Mouse (Mus musculus) 416B (cell line): ENCODE measurements at regions not wholly inside any gene's neighbourhood (a gene's known extent, or its start where the extent isn't known, plus 50 kb on each side); places are given as distances from the start of the nearest gene placed in this dataset.

ENCODE experiments used
- DNase-seq: peaks from one replicate; pipeline ENCODE4 v3.0.0; 2011; ENCODE audit warnings: low read depth

DNA sequence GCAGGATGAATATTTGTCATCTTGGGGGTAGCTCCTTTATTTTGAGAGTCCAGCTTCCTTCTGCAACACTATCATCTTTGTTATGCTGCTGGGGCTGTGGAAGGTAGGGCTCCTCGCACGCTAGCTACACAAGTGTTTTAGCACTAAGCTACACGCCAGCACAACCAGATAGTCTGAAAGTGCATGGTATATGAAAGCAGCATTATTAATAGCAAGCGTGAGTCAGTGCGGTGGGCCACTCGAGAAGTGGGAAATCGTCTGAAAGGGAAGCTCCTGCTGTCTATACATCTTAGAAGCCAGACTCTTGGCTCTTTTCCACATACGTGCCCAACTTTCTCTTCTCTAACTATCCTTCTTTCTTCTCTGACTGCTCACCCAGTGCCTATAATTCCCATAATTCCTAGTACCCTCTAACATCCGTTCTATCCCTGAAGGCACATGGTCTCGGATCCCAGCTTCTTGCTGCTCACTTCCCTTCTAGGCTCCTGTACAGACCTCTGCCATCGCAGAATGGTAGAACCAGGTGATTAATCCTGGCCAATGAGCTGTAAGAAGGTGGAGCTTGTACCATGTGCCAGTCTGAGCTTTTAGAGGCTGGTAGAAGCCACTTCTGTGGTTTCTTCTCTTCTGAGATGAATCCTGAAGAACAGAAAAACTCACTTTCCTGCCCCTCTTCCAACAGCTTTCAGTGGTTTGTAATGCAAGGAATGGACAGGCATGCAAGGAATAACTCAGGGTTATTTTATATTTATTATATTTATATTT lies 55.5 kb downstream of the E030025P04Rik start:
- no peak for DNase-seq

DNA sequence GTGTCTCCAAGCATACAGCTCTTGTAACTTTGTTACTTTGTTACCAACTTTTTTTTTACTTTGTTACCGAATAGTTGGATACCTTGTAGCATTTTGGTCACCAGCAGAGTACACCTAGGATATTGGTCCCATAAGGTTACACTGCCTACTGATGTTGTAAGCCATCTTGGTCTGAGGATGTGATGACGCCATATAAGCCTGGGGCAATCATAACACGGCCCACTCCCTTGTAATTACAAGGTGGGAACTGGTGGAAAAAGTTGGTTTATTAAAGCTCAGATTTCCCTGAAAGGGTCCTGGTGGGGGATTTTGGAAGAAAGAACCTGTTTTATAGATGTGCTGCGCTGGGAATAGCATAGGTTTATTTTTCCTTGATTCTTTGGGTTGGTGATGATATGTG lies 62.2 kb downstream of the E030025P04Rik start:
- no peak for DNase-seq

DNA sequence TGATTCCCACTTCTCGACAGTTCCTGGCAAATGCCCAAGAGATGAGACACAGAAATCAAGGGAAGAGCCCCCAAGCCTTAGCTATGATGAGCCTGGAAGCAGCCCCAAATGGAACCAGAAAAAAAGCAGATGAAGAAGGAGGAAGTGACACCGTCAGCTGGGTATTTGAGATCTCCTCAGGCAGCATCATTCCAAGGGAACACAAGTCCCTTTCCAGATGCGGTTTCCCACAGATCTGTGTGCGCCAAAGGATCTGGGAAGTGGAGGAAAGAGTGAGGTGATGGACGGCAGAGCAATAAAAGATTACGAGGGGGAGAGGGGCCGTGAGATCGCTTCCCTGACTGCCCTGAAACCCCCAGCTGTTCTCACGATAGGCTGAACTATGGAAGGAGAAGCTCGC lies 62.7 kb downstream of the E030025P04Rik start:
- DNase-seq, result no peak

DNA sequence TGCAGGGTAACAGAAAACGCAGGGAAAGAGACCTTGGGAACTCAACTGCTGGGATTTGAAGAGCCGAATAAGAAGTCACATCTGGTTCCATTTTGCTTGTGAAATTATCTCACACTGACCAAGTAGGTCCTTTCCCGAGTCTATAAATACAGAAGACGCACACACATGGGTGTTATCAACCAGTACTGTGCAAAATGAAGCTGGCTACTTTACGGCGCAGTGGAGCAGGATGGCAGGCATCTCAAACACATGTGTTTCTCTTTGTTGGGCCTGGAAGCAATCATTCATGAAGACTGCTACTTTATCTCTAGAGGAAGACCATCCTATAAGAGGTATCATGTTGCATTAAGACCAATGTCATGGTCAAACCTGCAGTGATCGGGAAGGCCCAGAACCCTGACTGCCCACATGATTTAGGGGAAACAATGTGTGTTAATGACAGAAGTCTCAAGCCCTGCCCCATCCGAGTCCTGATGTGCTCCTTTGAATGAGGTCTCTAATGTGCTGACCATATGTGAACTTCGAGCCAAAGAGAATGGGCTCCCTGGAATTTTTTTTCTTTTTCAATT lies 63.2 kb downstream of the E030025P04Rik start:
- no peak for DNase-seq

DNA sequence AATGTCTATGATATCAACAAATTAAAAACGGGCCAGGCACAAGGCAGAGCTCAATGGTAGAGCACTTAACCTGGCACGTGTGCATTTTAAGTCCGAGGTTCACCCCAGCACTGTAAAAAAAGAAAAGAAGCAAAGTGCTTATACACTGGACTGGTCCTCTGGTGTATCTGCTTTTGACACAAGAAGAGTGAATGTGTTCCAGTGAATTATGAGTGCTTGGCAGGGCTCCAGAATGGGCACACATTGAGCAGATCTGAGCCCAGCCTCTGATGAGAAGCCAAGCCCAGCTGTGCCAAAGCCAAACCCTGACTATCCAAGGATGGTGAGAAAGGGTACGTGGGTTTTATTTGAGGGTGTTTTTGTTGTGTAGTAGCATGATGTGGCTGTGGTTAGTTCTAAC lies 64.7 kb downstream of the E030025P04Rik start:
- DNase-seq, result no peak

DNA sequence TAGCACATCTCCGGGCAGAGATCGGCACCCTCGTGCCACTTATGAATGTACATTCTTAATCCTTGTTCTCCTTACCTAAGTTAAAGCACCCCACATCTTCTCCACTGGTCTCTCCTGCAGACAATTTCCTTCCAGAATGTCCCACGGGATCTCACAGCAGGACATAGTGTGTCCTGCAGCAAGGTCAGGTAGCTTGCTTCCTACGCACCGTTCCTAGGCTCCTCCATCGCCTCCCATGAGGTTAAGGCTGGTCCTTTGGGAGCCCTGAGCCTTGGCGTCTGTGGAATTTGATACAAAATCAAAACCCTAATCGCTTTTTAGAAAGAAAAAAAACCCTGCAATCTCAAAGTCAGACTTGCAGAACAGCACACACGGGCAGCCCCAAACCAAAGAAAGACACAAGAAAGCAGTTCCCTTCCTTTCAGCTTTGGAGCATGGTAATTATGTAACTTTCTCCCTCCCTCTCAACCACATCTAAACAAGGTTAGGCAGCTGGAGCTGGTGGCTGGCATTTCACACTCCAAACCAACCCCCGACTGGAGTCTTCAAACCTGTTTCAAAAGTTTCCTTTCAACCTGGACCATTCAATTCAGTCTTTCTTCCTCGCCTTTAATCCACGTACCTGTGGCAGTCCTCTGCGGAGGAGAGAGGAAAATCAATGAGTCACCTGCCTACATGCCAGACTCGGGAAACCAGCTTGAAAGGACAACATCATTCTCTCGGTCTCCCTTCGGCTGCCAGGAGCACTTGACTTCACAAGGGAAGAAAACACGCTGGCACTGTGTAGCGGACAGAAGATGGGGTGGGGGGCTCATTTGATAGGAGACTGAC lies 67.4 kb downstream of the E030025P04Rik start:
- no peak for DNase-seq

DNA sequence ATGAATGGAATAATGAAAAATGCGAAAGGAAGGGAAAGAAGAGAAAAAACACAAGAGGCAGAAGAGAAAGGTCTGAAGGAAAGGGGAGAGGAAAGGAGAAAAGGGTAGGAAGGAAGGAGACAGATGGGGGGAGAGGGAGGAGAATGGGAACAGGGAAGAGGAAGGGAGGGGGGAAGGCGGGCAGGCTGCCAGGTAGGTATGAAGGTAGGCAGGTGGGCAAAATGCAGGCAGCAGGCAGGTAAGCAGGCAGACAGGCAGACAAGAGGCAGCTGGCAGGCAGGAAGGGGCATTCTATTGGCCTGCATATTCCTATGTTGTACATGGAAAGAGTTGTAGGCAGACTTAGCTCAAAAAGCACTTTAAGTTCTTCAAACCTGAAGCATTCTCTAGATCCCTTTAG lies 72.8 kb downstream of the E030025P04Rik start:
- DNase-seq, result no peak

DNA sequence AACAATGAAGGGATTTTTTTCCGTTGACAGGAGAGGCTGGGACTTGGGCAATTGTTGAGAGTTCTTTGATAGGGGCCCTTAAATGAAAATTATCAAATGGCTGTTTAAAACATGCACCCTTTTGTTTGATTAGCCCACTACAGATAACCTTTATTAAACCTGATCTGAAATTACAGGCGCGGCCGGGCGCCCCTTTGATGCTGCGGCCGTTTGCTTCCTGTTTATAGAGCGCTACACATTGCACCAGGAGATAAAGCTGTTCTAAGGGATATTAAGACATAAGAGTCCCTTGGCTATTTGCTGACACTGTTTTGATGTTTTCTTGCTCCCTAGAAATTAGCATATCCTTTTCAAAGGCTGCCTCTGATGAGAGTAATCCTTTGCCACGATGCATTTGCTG lies 73.8 kb downstream of the E030025P04Rik start:
- DNase-seq, result no peak

DNA sequence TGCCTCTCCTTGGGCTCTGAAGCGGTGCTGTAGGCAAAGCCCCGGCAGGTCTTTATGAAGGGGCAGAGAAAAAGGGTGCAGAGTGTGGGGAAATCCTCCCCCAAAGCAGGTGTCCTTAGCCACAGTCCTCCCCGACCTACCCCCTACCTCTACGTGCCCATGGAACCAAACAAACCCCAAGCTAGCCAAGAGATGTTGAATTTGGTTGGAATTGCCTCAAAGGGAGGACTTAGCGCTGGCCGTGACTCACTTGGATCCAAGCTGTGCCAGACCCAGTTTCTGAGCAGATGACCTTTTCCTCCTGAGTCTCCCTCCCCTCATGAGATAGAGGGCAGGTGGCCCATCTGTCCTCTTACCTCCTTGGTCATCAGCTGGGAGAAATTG lies 74.9 kb downstream of the E030025P04Rik start:
- no peak for DNase-seq

DNA sequence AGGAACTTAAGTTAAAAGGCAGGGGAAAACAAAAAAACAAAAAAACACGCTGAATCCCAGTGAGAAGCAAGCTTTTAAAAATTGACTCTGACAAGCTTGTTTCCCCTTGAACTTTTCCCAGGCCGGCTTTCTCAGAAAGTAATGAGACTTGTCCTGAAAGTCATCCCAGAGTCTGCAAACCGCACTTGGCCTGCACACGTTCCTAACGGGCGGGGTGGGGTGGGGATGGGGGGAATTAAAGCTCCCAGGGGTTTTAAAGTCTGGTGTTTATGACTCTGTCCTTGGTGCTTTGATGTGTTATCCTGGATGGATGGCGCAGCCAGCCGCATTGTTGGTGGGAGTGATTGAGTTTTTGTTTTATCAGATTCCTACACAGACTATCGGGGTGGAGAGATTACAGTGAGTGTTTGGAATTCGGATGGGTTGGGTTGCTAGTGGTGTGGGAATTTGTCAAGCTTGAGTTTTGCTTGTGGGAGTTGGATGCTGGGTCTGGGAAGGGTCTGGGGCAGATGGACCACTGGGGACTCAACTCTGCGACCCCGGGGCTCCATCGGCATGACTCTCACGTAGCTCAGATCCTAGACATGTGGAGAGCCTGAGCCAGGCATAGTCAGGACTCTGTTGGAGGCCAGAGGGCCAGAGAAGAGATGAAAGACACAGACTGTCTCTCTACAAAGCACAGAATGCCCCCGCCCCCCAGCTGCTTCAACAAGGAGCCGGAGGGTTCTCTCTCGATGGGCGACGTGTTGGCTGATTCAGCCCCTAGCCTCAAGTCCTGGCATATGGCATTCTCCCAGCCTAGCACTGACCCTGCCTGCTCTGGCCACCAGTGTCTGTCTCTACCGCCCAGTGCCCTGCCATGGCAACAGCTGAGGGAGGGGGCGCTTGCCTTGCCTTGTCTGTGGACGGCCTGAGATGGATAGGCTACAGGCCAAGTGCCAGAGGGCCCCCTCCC lies 75.5 kb downstream of the E030025P04Rik start:
- no peak for DNase-seq

DNA sequence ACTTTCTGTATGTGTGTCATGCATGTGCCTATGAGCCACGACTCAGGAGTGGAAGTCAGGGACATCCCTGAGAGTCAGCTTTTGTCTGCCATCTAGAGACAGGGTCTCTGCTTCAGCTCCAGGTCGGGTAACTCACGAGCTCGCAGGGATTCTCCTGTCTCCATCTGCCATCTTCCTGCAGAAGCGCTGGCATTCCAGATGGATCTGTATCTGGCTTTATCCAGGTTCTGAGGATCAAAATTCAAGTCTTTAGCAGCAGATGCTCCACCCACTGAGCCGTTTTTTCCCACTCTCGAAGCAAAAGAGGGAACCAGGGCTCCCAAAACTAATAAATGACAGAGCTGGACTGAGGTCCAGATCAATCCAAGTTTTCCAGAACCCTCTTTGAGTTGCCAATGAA lies 76.4 kb downstream of the E030025P04Rik start:
- no peak for DNase-seq

DNA sequence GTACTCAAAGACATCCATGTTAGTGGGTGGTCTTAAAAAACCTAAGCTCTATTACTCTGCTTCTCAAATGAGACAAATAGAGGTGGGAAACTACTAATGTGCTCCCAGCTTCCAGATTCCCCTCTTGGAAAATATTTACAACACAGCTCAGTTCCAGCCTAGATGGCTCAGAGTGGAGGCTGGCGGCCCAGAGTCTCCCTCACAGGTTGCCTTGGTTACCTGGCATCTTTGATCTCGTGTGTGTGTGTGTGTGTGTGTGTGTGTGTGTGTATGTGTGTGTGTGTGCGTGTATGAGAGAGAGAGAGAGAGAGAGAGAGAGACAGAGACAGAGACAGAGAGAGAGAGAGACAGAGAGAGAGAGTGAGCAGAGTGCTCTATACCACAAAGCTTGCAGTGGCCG lies 82.2 kb downstream of the E030025P04Rik start:
- DNase-seq, result no peak

DNA sequence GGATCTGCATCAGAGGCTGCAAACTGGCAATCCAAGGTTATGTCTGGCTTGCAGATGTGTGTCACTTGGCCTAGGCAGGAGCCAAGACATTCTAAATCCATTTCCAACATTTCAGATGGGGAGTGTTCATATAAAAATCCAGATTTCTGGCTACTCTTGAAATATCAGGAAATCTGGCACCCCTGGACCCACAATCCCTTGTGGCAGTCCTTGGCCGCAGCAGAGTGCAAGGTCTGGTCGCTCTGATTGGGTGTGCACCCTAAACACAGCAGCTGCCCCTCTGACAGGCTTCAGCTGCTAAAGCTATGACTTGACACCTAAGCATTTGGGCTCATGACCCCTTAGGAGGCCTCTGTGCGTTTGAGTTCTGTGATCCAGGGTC lies 83.7 kb downstream of the E030025P04Rik start:
- DNase-seq, result no peak

DNA sequence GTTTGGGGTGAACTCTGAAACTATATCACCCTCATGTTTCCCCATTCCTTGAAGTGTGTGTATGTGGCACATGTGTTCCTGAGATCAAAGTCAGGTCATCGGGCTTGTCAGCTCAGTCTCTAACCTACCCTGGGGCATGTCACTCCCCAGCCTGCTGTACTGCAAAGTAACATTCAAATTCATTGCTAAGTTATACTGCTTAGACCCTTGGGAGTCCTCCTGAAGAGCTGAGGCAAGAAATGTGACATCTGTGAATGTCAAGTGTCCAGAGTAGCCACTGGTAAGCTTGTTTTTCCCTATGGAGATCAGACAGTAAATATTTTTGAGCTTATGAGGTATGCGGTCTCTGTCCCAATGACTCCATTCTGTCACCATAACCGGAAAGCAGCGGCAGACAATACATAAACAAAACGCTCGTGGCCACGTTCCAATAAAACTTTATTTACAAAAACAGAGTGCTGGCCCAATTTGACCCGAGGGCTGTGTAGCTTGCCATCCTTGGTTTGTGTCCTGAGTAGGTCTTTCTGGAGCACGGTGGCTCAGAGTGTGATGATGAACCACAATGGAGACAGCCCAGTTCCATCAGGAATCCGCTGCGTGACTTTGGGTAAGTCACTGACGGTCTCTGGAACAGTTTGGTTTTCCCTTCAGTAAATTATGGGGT lies 84.2 kb downstream of the E030025P04Rik start:
- no peak for DNase-seq

DNA sequence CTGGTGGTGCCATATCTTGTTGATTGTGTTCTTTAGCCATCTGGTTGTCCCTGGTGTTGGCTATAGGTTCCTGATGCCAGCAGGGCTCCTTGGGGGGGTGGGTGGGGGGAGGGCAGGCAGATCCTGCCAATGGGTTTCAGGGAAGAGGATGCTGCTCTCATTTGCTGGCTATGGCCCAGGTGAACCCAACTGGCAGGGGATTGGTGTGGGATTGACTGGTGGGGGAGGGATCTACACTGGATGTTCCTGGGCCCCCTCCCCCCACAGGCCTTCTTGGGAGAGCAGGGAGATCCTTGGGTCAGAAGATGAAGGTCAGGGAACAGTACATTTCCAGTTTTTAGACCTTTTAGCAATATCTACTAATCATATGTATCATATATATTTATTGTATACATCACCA lies 86.1 kb downstream of the E030025P04Rik start:
- DNase-seq, result no peak

DNA sequence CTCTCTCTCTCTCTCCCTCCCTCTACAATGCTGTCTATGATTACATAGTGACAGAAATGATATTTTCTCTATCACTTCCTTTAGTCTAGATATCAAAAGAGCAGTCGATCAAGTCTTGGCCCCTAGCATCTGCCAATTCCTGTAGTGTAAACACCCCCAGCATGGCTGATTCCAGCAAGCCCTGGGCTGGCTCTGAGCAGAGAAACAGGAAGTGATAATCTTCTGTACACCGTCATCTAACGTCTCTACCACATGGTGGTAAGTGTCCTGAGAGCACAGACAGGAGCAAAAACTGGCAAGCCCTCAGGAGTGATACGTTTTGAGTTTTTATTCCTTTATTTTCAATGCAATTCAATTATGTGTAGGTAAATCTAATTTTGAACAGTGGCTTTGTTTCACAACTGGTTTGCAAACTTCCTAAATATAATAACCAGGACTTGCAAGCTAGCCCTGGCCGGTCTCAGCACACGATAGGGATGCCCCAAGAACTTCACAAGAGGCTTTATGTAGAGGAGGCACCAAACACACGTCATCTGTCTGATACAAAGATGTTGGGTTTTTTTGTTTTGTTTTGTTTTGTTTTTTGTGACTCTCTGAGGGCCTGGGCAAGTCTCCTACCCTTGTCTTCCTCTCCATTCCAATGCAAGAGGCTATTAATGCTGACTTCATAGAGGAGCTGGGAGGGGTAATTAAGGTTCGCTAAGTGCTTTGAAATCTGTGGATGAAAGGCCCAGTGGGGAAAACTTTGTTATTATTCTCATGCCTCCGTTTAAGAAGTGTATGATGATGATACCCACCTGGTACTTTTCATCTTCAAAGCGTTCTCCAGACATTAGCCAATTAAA lies 95.7 kb downstream of the E030025P04Rik start:
- DNase-seq, result no peak

DNA sequence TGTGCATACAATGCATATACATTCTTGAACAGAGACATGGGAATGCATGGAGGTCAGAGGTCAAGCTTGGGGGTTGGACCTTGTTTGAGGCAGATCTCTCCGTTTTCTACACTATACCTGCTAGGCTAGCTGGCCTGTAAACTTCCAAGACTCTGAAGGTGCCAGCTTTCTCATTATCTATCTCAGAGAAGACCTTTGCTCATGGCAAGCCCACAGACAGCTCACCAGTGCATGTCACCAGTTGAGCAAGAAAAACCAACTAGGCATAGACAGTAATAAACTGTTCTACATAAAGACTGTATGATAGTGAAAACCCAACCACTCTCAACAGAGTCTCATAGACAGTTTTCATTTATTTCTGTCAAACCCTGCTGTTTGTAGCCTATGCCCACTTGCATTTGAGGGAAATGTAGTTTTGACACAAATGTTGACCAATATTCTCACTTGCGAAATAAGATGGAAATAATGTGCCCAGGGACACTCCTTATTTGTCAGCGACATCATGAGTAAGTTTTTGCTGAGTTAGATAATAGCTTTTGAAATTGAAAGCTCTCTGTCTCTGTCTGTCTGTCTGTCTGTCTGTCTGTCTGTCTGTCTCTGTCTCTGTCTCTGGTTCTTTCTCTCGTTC lies 96.6 kb downstream of the E030025P04Rik start:
- DNase-seq, result peak; percentile 30

DNA sequence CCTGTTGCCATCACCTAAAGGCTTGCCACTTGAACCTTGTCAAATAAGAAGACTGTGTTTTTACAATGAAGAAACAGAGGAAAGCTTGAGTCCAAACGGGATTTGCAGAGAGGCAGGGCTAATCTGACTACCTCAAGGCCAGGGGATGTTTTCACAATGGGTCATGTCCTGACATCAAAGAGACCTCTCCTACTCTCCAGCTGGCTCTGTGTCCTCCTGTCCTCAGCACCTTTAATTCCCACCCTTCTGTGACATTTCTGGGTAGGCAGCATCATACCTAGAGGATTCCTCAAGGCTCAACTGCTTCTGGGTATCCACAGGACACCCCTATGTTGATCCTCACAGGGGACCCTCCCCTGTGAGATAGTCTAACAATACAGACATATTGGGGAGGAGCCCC lies 97.7 kb downstream of the E030025P04Rik start:
- DNase-seq, result no peak

DNA sequence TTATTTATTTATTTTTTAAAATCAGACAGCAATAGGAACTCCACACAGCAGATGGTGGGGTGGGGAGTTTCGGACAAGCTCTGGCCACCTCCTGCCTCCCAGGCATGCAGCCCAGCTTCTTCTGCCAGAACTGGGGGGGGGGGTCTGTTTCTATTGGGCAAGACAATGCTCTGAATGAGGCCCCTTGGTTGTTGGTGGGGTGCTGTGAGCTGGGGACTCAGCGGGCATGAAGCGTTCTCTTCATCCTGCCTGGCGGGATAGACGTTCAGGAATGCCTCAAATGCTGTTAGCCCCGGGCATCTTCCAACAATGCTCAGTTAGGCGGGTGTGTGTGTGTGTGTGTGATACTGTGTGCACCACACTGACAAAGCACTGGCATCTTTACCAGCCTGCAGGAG lies 103.7 kb downstream of the E030025P04Rik start:
- DNase-seq, result no peak
